Mouse (Mus musculus): ENCODE measurements around the gene Prss50. TPM values are rescaled to one million over a fixed set of nuclear protein-coding genes. Genes with fewer than 3 reads are reported as not detected.

Prss50 gene
- polyA plus RNA-seq, 1 experiment from 2014 or later, result 0.24 TPM

- Histone ChIP-seq H3K9me3 (no peaks in the 10 kb centered on the region), H3K27me3 (peaks cover 8% of the 10 kb centered on the region; the same call in 1 of the 2 replicates), H3K36me3 (no peaks in the 10 kb centered on the region), H3K9ac (replicated peaks) (no peak overlapping the region), H3K27ac (no peak overlapping the region), H3K4me1 (replicated peaks) (peaks cover 8% of the 10 kb centered on the region; the same call in 1 of the 2 replicates), H3K4me2 (replicated peaks) (no peak overlapping the region), H3K4me3 (replicated peaks) (no peak overlapping the region)
- ATAC-seq, result no peak
- 72% methylated on average over 10 of the region's 10 CpGs for WGBS
These were observed 35.7 kb downstream of the Prss50 start for GRCm38 (mm10) chr9:110893429-110893828.

GRCm38 (mm10) chr9:110895507-110895906 is 37.7 kb downstream of the Prss50 start:
- H3K27ac ChIP-seq, result no peak overlapping the region
- H3K4me3 ChIP-seq (replicated peaks), result no peak overlapping the region
- WGBS, result 55% methylated on average over 5 of the region's 5 CpGs
- H3K27me3 ChIP-seq, result peaks cover 8% of the 10 kb centered on the region; the same call in 1 of the 2 replicates
- no peak for ATAC-seq
- no peaks in the 10 kb centered on the region for H3K36me3 ChIP-seq
- H3K9me3 ChIP-seq, result no peaks in the 10 kb centered on the region
- H3K4me1 ChIP-seq (replicated peaks), result peaks cover 4% of the 10 kb centered on the region; the same call in 1 of the 2 replicates
- H3K4me2 ChIP-seq (replicated peaks), result no peak overlapping the region
- no peak overlapping the region for H3K9ac ChIP-seq (replicated peaks)

GRCm38 (mm10) chr9:110895994-110896393 is 38.2 kb downstream of the Prss50 start:
- Histone ChIP-seq H3K4me1 (replicated peaks) (peaks cover 4% of the 10 kb centered on the region; the same call in 1 of the 2 replicates), H3K27me3 (peaks cover 8% of the 10 kb centered on the region; the same call in 1 of the 2 replicates), H3K4me2 (replicated peaks) (peak overlapping the region; percentile 23), H3K9ac (replicated peaks) (0 out of 2 replicates have a peak overlapping the region, but pooled peaks have one; percentile 16), H3K9me3 (no peaks in the 10 kb centered on the region), H3K36me3 (no peaks in the 10 kb centered on the region), H3K4me3 (replicated peaks) (no peak overlapping the region; the same call in 1 of the 2 replicates), H3K27ac (no peak overlapping the region)
- peak; percentile 57; the same call in 1 of the 2 replicates for ATAC-seq
- WGBS, result 18% methylated on average over 7 of the region's 7 CpGs

- ATAC-seq, result peak; percentile 13; the same call in 1 of the 2 replicates
- Histone ChIP-seq H3K36me3 (no peaks in the 10 kb centered on the region), H3K27me3 (peaks cover 8% of the 10 kb centered on the region; the same call in 1 of the 2 replicates), H3K4me1 (replicated peaks) (peaks cover 4% of the 10 kb centered on the region; the same call in 1 of the 2 replicates), H3K4me2 (replicated peaks) (peak overlapping the region; percentile 23), H3K9ac (replicated peaks) (0 out of 2 replicates have a peak overlapping the region, but pooled peaks have one; percentile 16), H3K9me3 (no peaks in the 10 kb centered on the region), H3K4me3 (replicated peaks) (no peak overlapping the region), H3K27ac (no peak overlapping the region)
- WGBS, result 13% methylated on average over 6 of the region's 6 CpGs
These were observed 38.8 kb downstream of the Prss50 start for GRCm38 (mm10) chr9:110896595-110896994.

DNA sequence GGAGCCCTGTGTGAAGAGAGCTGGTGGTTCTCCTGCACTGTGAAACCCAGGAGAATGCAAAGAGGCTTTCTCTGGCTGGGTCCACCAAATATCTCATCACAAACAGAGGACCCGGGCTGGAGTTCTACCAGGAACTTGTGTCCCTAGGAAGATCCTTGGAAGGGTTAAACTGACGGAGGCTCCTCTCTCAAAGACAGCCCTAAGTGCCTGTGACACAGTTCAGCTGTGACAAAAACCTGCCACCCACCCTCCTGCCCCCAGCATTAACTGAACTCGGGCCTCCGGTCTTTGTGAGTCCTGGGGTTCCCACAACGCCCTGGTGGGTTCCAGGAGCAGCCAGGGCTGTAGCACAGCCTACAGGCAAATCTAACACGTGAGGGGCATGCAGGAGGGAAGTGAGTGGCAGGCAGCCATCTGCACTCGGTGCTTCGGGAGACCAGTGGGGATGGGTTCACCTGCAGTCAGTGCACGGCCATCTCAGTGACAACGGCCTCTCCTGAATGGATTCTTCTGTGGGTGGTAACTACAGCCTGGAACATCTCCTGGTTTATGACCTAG is 41.8 kb downstream of the Prss50 start:
- Histone ChIP-seq H3K9ac (replicated peaks) (no peak overlapping the region), H3K4me1 (replicated peaks) (peaks cover 4% of the 10 kb centered on the region; the same call in 1 of the 2 replicates), H3K4me2 (replicated peaks) (no peak overlapping the region), H3K27ac (no peak overlapping the region), H3K9me3 (no peaks in the 10 kb centered on the region), H3K36me3 (no peaks in the 10 kb centered on the region), H3K4me3 (replicated peaks) (no peak overlapping the region), H3K27me3 (peaks cover 6% of the 10 kb centered on the region; the same call in 1 of the 2 replicates)
- WGBS, result 63% methylated on average over 10 of the region's 10 CpGs
- no peak for ATAC-seq

GRCm38 (mm10) chr9:110901204-110901603 is 43.4 kb downstream of the Prss50 start:
- no peak for ATAC-seq
- no peak overlapping the region for H3K4me3 ChIP-seq (replicated peaks)
- 94% methylated on average over 6 of the region's 6 CpGs for WGBS
- H3K27ac ChIP-seq, result no peak overlapping the region
- no peaks in the 10 kb centered on the region for H3K9me3 ChIP-seq
- H3K9ac ChIP-seq (replicated peaks), result no peak overlapping the region
- no peaks in the 10 kb centered on the region for H3K27me3 ChIP-seq
- H3K36me3 ChIP-seq, result no peaks in the 10 kb centered on the region
- H3K4me1 ChIP-seq (replicated peaks), result peaks cover under 1% of the 10 kb centered on the region; the same call in 1 of the 2 replicates
- no peak overlapping the region for H3K4me2 ChIP-seq (replicated peaks)

DNA sequence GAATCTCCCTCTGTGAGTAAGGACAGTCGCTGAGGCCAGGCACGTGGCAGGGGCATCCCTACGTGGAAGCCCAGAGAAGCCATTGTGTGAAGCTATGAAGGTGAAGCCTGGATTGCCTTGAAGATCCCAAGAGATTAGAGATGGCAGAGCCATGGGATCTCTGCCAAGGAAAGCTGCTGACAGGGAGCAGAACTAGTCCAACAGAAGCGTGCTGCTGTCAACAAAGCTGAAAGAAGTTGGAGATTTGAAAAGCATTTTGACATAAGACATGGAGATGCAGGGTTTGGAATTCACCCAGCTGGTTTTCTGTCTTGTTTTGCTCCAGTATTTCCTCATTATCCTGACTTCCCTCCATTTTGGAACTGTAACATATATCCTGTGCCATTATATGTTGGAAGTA is 44.5 kb downstream of the Prss50 start:
- H3K27ac ChIP-seq, result no peak overlapping the region
- WGBS, result 90% methylated on average over 4 of the region's 4 CpGs
- H3K9ac ChIP-seq (replicated peaks), result no peak overlapping the region
- H3K36me3 ChIP-seq, result no peaks in the 10 kb centered on the region
- H3K9me3 ChIP-seq, result no peaks in the 10 kb centered on the region
- no peak overlapping the region for H3K4me2 ChIP-seq (replicated peaks)
- no peaks in the 10 kb centered on the region for H3K4me1 ChIP-seq (replicated peaks)
- H3K27me3 ChIP-seq, result no peaks in the 10 kb centered on the region
- ATAC-seq, result no peak
- no peak overlapping the region for H3K4me3 ChIP-seq (replicated peaks)

DNA sequence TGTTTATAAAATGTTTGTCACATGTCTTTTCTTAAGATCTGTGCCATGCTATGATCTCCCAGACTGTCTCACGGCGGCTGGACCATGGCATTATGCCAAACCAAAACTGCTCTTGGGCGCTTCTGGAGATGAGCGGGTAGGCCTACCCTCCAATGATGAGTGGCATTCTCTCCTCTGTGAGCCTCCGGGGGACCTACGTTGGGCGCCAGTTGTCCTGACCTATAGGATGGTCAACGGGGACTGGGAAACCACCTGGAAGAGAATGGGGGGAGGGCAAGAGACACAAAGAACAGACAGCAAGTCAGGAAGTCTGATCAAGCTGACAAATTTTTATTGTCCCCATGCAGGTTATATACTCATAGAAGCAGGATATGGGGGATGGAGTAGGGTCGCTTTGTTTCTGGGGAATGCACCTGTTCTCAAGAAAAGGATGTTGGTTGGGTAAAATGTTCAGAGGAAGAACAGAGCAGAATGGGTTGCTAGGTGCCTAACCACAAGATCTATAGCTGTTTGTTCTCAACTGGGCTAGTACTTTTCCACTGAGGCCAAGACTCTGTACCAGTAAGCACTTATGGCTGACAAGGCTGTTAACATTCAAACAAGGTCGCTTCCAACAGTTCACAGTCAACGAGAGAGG is 49.6 kb downstream of the Prss50 start:
- no peaks in the 10 kb centered on the region for H3K9me3 ChIP-seq

DNA sequence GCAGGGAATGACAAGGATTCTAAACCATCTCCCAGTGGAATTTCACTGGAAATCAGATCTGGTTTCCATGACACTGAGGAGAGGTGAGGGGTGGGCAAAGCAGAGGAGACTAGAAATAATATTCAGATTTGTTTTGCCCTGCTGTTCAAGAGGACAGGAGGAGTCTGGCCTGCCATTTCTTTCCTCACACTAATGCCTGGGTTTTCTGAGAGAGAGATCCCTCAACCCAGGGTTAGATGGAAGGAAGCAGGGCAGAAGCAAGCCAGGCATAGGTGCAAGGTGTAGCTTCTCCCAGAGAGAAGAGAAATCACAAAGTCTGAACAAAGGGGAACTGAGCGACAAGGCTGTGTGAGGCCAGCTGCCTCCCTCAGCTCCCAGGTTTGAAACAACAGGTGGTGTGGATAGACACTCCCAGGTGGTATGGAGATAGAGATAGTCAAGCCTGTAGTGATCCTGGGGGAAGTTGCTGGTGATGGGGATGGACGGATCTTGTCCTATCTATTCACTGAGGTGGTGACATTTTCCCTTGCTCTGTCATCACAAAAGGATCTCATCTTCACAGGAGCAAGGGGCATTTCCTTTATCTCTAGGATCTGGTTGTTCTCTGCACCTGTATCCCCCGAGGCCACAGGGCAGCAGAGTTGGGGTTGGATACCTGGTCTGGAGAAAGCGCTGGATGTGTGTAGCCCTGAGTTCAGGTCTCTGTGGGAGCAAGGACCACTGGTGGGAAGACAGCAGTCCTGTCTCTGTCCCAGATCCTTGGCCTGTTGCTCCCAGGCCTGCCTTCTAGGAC is 50.3 kb downstream of the Prss50 start:
- H3K4me3 ChIP-seq (replicated peaks), result no peak overlapping the region
- H3K4me2 ChIP-seq (replicated peaks), result no peak overlapping the region
- H3K27me3 ChIP-seq, result no peaks in the 10 kb centered on the region
- 86% methylated on average over 4 of the region's 4 CpGs for WGBS
- ATAC-seq, result no peak
- H3K27ac ChIP-seq, result no peak overlapping the region
- no peaks in the 10 kb centered on the region for H3K9me3 ChIP-seq
- H3K36me3 ChIP-seq, result no peaks in the 10 kb centered on the region
- H3K4me1 ChIP-seq (replicated peaks), result no peaks in the 10 kb centered on the region
- H3K9ac ChIP-seq (replicated peaks), result no peak overlapping the region

More for the DNA sequence above, 49.6 kb downstream of the Prss50 start:
- H3K27ac ChIP-seq, result no peak overlapping the region
- 91% methylated on average over 11 of the region's 11 CpGs for WGBS
- H3K4me2 ChIP-seq (replicated peaks), result no peak overlapping the region
- H3K4me1 ChIP-seq (replicated peaks), result no peaks in the 10 kb centered on the region
- no peaks in the 10 kb centered on the region for H3K36me3 ChIP-seq
- H3K27me3 ChIP-seq, result no peaks in the 10 kb centered on the region
- ATAC-seq, result no peak
- no peak overlapping the region for H3K4me3 ChIP-seq (replicated peaks)
- H3K9ac ChIP-seq (replicated peaks), result no peak overlapping the region

DNA sequence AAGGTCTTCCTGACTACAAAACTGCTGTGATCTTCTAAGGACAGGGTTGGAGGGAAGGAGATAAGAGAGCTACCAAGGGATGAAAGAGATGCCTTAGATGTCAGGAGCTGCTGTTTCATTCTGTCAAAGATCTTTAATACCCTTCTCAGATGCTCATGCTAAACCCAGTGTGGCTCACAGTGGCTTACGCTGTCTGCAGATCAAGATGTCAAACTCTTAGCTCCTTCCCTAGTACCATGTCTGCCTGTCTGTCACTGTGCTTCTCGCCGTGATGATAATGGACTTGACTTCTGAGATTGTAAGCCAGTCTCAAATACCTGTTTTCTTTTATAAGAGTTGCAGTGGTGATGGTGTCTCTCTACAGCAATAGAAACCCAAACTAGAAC is 50.9 kb downstream of the Prss50 start:
- ATAC-seq, result no peak
- Histone ChIP-seq H3K4me2 (replicated peaks) (no peak overlapping the region), H3K27ac (no peak overlapping the region), H3K9me3 (no peaks in the 10 kb centered on the region), H3K9ac (replicated peaks) (no peak overlapping the region), H3K4me1 (replicated peaks) (no peaks in the 10 kb centered on the region), H3K27me3 (no peaks in the 10 kb centered on the region), H3K36me3 (no peaks in the 10 kb centered on the region), H3K4me3 (replicated peaks) (no peak overlapping the region)
- 90% methylated on average over 3 of the region's 3 CpGs for WGBS

GRCm38 (mm10) chr9:110909371-110909967 is 51.7 kb downstream of the Prss50 start:
- WGBS, result 80% methylated on average over 6 of the region's 6 CpGs
- no peaks in the 10 kb centered on the region for H3K36me3 ChIP-seq

More at GRCm38 (mm10) chr9:110909371-110909967, 51.7 kb downstream of the Prss50 start:
- no peak overlapping the region for H3K27ac ChIP-seq
- no peaks in the 10 kb centered on the region for H3K4me1 ChIP-seq (replicated peaks)
- H3K9me3 ChIP-seq, result no peaks in the 10 kb centered on the region
- no peak overlapping the region for H3K4me2 ChIP-seq (replicated peaks)
- no peak overlapping the region for H3K9ac ChIP-seq (replicated peaks)
- no peaks in the 10 kb centered on the region for H3K27me3 ChIP-seq
- H3K4me3 ChIP-seq (replicated peaks), result no peak overlapping the region
- no peak for ATAC-seq

Measured in midbrain, embryonic 13.5 days (tissue).